Mouse (Mus musculus) limb, embryonic 14.5 days (tissue): Measurements from ENCODE around the gene Gata2. TPM values are rescaled to one million over a fixed set of nuclear protein-coding genes. Genes with fewer than 3 reads are reported as not detected.

Source experiments
- ATAC-seq: fragments of 200-750 bp; cut with Nextera tagmentation; 2 replicates; pipeline ENCODE4 v1.8.0; 2017; ENCODE audit warnings: low read depth, moderate number of reproducible peaks, moderate TSS enrichment; ENCODE audit not compliant: low FRiP score
- DNase-seq: peaks from one replicate; pipeline ENCODE4 v3.0.0-alpha.2; 2015; ENCODE audit warnings: low spot score
- H3K27ac ChIP-seq: fragments of 300-500 bp; sonication (generic); replicated peaks from 2 replicates; pipeline ENCODE4 v1.5.1; 2014; ENCODE audit warnings: low read depth, mild to moderate bottlenecking, low read length, moderate library complexity, mixed read lengths
- H3K27me3 ChIP-seq: fragments of 300-500 bp; sonication (generic); 2 replicates; pipeline ENCODE4 v1.6.1; 2014; ENCODE audit warnings: low read length, mixed read lengths; ENCODE audit not compliant: control insufficient read depth, insufficient read depth
- H3K36me3 ChIP-seq: fragments of 300-500 bp; sonication (generic); 2 replicates; pipeline ENCODE4 v1.6.1; 2014; ENCODE audit warnings: mild to moderate bottlenecking, low read length, moderate library complexity, mixed read lengths; ENCODE audit not compliant: control insufficient read depth, insufficient read depth
- H3K4me1 ChIP-seq: fragments of 300-500 bp; sonication (generic); 2 replicates; pipeline ENCODE4 v1.6.1; 2014; ENCODE audit warnings: antibody characterized with exemption, low read length, mixed read lengths; ENCODE audit not compliant: control insufficient read depth, insufficient read depth
- H3K4me2 ChIP-seq: fragments of 300-500 bp; sonication (generic); replicated peaks from 2 replicates; pipeline ENCODE4 v1.6.1; 2014; ENCODE audit warnings: low read depth, mild to moderate bottlenecking, low read length, moderate library complexity; ENCODE audit not compliant: severe bottlenecking
- H3K4me3 ChIP-seq: fragments of 300-500 bp; sonication (generic); replicated peaks from 2 replicates; pipeline ENCODE4 v1.5.1; 2014; ENCODE audit warnings: low read length
- H3K9ac ChIP-seq: fragments of 300-500 bp; sonication (generic); 2 replicates; pipeline ENCODE4 v1.6.1; 2014; ENCODE audit warnings: mild to moderate bottlenecking, low read depth, low read length, moderate library complexity; ENCODE audit not compliant: severe bottlenecking
- H3K9me3 ChIP-seq: fragments of 300-500 bp; sonication (generic); 2 replicates; pipeline ENCODE4 v1.6.1; 2016; ENCODE audit warnings: low read length; ENCODE audit not compliant: control insufficient read depth
- POLR2A ChIP-seq: fragments of 200-500 bp; IDR thresholded peaks from 2 replicates; pipeline ENCODE4 v1.8.0; 2012; ENCODE audit warnings: inconsistent platforms, mild to moderate bottlenecking, moderate library complexity, borderline replicate concordance; ENCODE audit not compliant: insufficient read depth, insufficient read length; ENCODE audit errors: extremely low read depth
- WGBS: fragments of 180-500 bp; shearing (Covaris S2); extraction: QIAGEN DNeasy Blood & Tissue Kit; methylation state at CpG from one replicate; pipeline ENCODE4 v1.1.7; 2014; 5-methylcytosine and 5-hydroxymethylcytosine counted together
- polyA plus RNA-seq, 2 experiments: library from polyadenylated mRNA; depleted of rRNA in 1 of 2; stranded (reverse) in 1 of 2; unstranded in 1 of 2; fragments of >200 nt; fragmentation: Nextera tagmentation in 1 of 2; extraction: Ambion mirVana in 1 of 2; gene quantifications; 2 replicates each; pipeline versions ENCODE4 v1.2.1 to v1.2.3; 2012 to 2014

Gata2 gene
- polyA plus RNA-seq, 2 experiments = 15.7 to 19.3 TPM

DNA sequence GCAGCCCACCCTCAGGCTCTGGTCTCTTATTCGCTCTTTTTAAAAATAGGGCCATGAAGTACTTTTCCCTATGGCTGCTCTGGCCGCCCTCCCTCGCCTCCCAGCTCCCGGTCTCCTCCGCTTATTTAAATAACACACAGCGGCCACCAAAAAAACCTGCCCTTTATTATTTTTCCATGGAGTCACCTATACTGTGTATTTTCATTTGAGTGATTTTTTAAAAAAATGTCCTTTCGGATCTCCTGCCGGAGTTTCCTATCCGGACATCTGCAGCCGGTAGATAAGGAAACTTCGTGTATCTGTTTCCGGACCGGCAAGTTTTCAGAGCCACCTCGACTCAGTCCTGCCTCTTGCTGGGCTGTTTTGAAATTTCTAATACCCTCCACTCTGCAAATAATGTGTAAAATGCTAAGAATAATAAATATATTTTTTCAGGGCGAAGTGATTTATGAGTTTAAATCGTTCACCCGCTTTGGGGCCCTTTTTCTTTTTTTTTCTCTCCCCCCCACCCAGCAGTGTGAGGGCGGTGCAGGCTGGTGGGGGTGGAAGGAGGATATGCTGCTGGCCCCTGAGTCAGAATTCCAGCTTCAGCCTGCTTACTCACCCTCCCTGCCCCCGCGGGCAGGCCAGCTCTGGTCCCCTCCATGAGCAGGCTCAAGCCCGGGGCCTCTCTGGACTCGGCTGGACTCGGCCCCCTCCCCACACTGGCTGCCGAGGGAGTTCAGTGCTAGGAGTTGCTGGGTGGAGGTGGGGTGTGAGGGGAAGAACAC is 9.4 kb downstream of the Gata2 start:
- Histone ChIP-seq H3K9ac (no peak overlapping the region), H3K4me1 (peaks cover 9% of the 10 kb centered on the region; the same call in 1 of the 2 replicates), H3K4me3 (peak overlapping the region; percentile 8; the same call in 1 of the 2 replicates), H3K36me3 (no peaks in the 10 kb centered on the region), H3K9me3 (no peaks in the 10 kb centered on the region), H3K27ac (no peak overlapping the region), H3K4me2 (peak overlapping the region; percentile 19; the same call in 1 of the 2 replicates), H3K27me3 (peaks cover 85% of the 10 kb centered on the region)
- ATAC-seq (0 out of 2 replicates have a peak, but pooled peaks have one; percentile 6), DNase-seq (peak; percentile 35)
- 3% methylated on average over 24 of the region's 24 CpGs for WGBS
- TF ChIP-seq POLR2A = no peak

GRCm38 (mm10) chr6:88203791-88204405 is 10.2 kb downstream of the Gata2 start:
- Histone ChIP-seq H3K4me1 (peaks cover 4% of the 10 kb centered on the region; the same call in 1 of the 2 replicates), H3K9ac (no peak overlapping the region), H3K36me3 (no peaks in the 10 kb centered on the region), H3K4me3 (no peak overlapping the region), H3K27ac (no peak overlapping the region), H3K4me2 (no peak overlapping the region), H3K9me3 (no peaks in the 10 kb centered on the region), H3K27me3 (peaks cover 77% of the 10 kb centered on the region)
- 9% methylated on average over 10 of the region's 10 CpGs for WGBS
- ATAC-seq (no peak), DNase-seq (no peak)
- TF ChIP-seq POLR2A = no peak

GRCm38 (mm10) chr6:88204531-88205385 is 11.1 kb downstream of the Gata2 start:
- Histone ChIP-seq H3K9ac (no peak overlapping the region), H3K27ac (no peak overlapping the region), H3K9me3 (no peaks in the 10 kb centered on the region), H3K4me1 (0 out of 2 replicates have a peak, but pooled peaks cover under 1% of the 10 kb centered on the region), H3K4me2 (no peak overlapping the region), H3K27me3 (peaks cover 68% of the 10 kb centered on the region), H3K36me3 (no peaks in the 10 kb centered on the region), H3K4me3 (no peak overlapping the region)
- no peak for TF ChIP-seq POLR2A
- DNase-seq (no peak), ATAC-seq (no peak)
- WGBS = 13% methylated on average over 24 of the region's 25 CpGs

GRCm38 (mm10) chr6:88205386-88205700 is 11.7 kb downstream of the Gata2 start:
- Histone ChIP-seq H3K9ac (no peak overlapping the region), H3K27me3 (peaks cover 62% of the 10 kb centered on the region), H3K4me1 (no peaks in the 10 kb centered on the region), H3K9me3 (no peaks in the 10 kb centered on the region), H3K4me3 (no peak overlapping the region), H3K4me2 (no peak overlapping the region), H3K27ac (no peak overlapping the region), H3K36me3 (no peaks in the 10 kb centered on the region)
- ATAC-seq (no peak), DNase-seq (no peak)
- WGBS = 33% methylated on average over 7 of the region's 7 CpGs
- no peak for TF ChIP-seq POLR2A

GRCm38 (mm10) chr6:88205937-88206336 is 12.2 kb downstream of the Gata2 start:
- H3K4me2 ChIP-seq = no peak overlapping the region

More at GRCm38 (mm10) chr6:88205937-88206336, 12.2 kb downstream of the Gata2 start:
- no peak for DNase-seq
- Histone ChIP-seq H3K9me3 (no peaks in the 10 kb centered on the region), H3K4me1 (no peaks in the 10 kb centered on the region), H3K9ac (no peak overlapping the region), H3K27me3 (peaks cover 56% of the 10 kb centered on the region), H3K36me3 (no peaks in the 10 kb centered on the region), H3K4me3 (no peak overlapping the region), H3K27ac (no peak overlapping the region)
- ATAC-seq = no peak
- no peak for TF ChIP-seq POLR2A
- WGBS = 26% methylated on average over 9 of the region's 9 CpGs
